Mouse (Mus musculus): Measurements from ENCODE around the gene AC161166.1. TPM values are rescaled to one million over a fixed set of nuclear protein-coding genes. Genes with fewer than 3 reads are reported as not detected.

AC161166.1 gene
- polyA plus RNA-seq, 1 experiment from 2014 or later: 0.32 TPM

- no peak for ATAC-seq (ENCODE audit: insufficient number of reproducible peaks, low FRiP score, low TSS enrichment, low read depth)
- Histone ChIP-seq H3K9me3 (no peaks in the 10 kb centered on the region; the same call in 1 of the 2 replicates), H3K27ac (no peak overlapping the region), H3K27me3 (no peaks in the 10 kb centered on the region), H3K4me3 (no peak overlapping the region), H3K4me2 (no peak overlapping the region), H3K9ac (no peak overlapping the region), H3K4me1 (no peaks in the 10 kb centered on the region), H3K36me3 (no peaks in the 10 kb centered on the region)
- 94% methylated on average over 7 of the region's 7 CpGs for WGBS
Measured at GRCm38 (mm10) chr7:24470356-24470755, 41.9 kb downstream of the AC161166.1 start.

GRCm38 (mm10) chr7:24469126-24469525, 43.1 kb downstream of the AC161166.1 start:
- Histone ChIP-seq H3K36me3 (no peaks in the 10 kb centered on the region), H3K9ac (no peak overlapping the region), H3K4me3 (no peak overlapping the region), H3K9me3 (no peaks in the 10 kb centered on the region; the same call in 1 of the 2 replicates), H3K4me2 (no peak overlapping the region), H3K27ac (no peak overlapping the region), H3K27me3 (no peaks in the 10 kb centered on the region), H3K4me1 (no peaks in the 10 kb centered on the region)
- 88% methylated on average over 3 of the region's 3 CpGs for WGBS
- ATAC-seq (ENCODE audit: insufficient number of reproducible peaks, low FRiP score, low TSS enrichment, low read depth): no peak

- Histone ChIP-seq H3K36me3 (no peaks in the 10 kb centered on the region), H3K4me3 (no peak overlapping the region), H3K4me1 (peaks cover 4% of the 10 kb centered on the region; the same call in 1 of the 2 replicates), H3K27me3 (0 out of 2 replicates have a peak, but pooled peaks cover 4% of the 10 kb centered on the region), H3K9ac (no peak overlapping the region), H3K27ac (no peak overlapping the region), H3K4me2 (no peak overlapping the region), H3K9me3 (no peaks in the 10 kb centered on the region; the same call in 1 of the 2 replicates)
- 80% methylated on average over 5 of the region's 5 CpGs for WGBS
- no peak for ATAC-seq (ENCODE audit: insufficient number of reproducible peaks, low FRiP score, low TSS enrichment, low read depth)
Measured at GRCm38 (mm10) chr7:24467886-24468285, 44.4 kb downstream of the AC161166.1 start.

- H3K9me3 ChIP-seq: no peaks in the 10 kb centered on the region; the same call in 1 of the 2 replicates
- H3K4me3 ChIP-seq: no peak overlapping the region
- no peak overlapping the region for H3K27ac ChIP-seq
- H3K36me3 ChIP-seq: no peaks in the 10 kb centered on the region
- no peak for ATAC-seq (ENCODE audit: insufficient number of reproducible peaks, low FRiP score, low TSS enrichment, low read depth)
- no peak overlapping the region for H3K9ac ChIP-seq
- no peak overlapping the region for H3K4me2 ChIP-seq
- 88% methylated on average over 6 of the region's 6 CpGs for WGBS
- peaks cover 10% of the 10 kb centered on the region for H3K4me1 ChIP-seq
- 0 out of 2 replicates have a peak, but pooled peaks cover 9% of the 10 kb centered on the region for H3K27me3 ChIP-seq
Measured at GRCm38 (mm10) chr7:24466835-24467234, 45.4 kb downstream of the AC161166.1 start.

- H3K9ac ChIP-seq: no peak within 1 kb of the TSS
- H3K4me2 ChIP-seq: peak within 1 kb of the TSS; percentile 41
- WGBS: 4% methylated on average over 26 of the region's 27 CpGs
- H3K36me3 ChIP-seq: no peaks in the 10 kb centered on the region
- H3K27ac ChIP-seq: no peak within 1 kb of the TSS
- 0 out of 2 replicates have a peak, but pooled peaks cover 9% of the 10 kb centered on the region for H3K27me3 ChIP-seq
- H3K4me3 ChIP-seq: peak within 1 kb of the TSS; percentile 31
- no peaks in the 10 kb centered on the region for H3K9me3 ChIP-seq
- ATAC-seq (ENCODE audit: insufficient number of reproducible peaks, low FRiP score, low TSS enrichment, low read depth): peak; percentile 26; the same call in 1 of the 2 replicates
- H3K4me1 ChIP-seq: peaks cover 16% of the 10 kb centered on the region
Measured at GRCm38 (mm10) chr7:24462388-24463319, 49.6 kb downstream of the AC161166.1 start, which contains the start of gene Plaur. Gene Plaur (plus strand): TSS chr7:24462484.

- no peak for ATAC-seq (ENCODE audit: insufficient number of reproducible peaks, low FRiP score, low TSS enrichment, low read depth)
- Histone ChIP-seq H3K4me3 (no peak overlapping the region), H3K4me2 (no peak overlapping the region), H3K36me3 (no peaks in the 10 kb centered on the region), H3K9ac (no peak overlapping the region), H3K27me3 (0 out of 2 replicates have a peak, but pooled peaks cover 9% of the 10 kb centered on the region), H3K4me1 (peaks cover 16% of the 10 kb centered on the region), H3K9me3 (no peaks in the 10 kb centered on the region), H3K27ac (no peak overlapping the region)
- WGBS: 44% methylated on average over 14 of the region's 14 CpGs
Measured at GRCm38 (mm10) chr7:24461376-24462051, 50.7 kb downstream of the AC161166.1 start.

Other genes starting within 250 kb of the AC161166.1 start
- 9.1 and 10.2 TPM in 2 replicates for gene Zfp93, start 242.0 kb downstream of the AC161166.1 start, polyA plus RNA-seq (2015; fragmentation: Nextera tagmentation; extraction: Ambion mirVana)
- gene Zfp61, start 211.2 kb downstream of the AC161166.1 start, polyA plus RNA-seq (2015; fragmentation: Nextera tagmentation; extraction: Ambion mirVana): 39.6 and 49.2 TPM in 2 replicates
- gene Zfp94, start 195.8 kb downstream of the AC161166.1 start, polyA plus RNA-seq (2015; fragmentation: Nextera tagmentation; extraction: Ambion mirVana): 12.2 and 12.8 TPM in 2 replicates
- gene Tescl, start 178.5 kb downstream of the AC161166.1 start, polyA plus RNA-seq (2015; fragmentation: Nextera tagmentation; extraction: Ambion mirVana): not detected in 2 replicates
- gene Lypd5, start 163.3 kb downstream of the AC161166.1 start, polyA plus RNA-seq (2015; fragmentation: Nextera tagmentation; extraction: Ambion mirVana): 55.8 and 59.7 TPM in 2 replicates
- 3.0 and 3.4 TPM in 2 replicates for gene Kcnn4, start 142.2 kb downstream of the AC161166.1 start, polyA plus RNA-seq (2015; fragmentation: Nextera tagmentation; extraction: Ambion mirVana)
- 23.2 and 23.6 TPM in 2 replicates for gene Smg9, start 112.8 kb downstream of the AC161166.1 start, polyA plus RNA-seq (2015; fragmentation: Nextera tagmentation; extraction: Ambion mirVana)
- gene Irgc1, start 60.2 kb downstream of the AC161166.1 start, polyA plus RNA-seq (2015; fragmentation: Nextera tagmentation; extraction: Ambion mirVana): 0.17 TPM in 1 of 2 replicates, not detected in the other
- gene Plaur, start 50.0 kb downstream of the AC161166.1 start, polyA plus RNA-seq (2015; fragmentation: Nextera tagmentation; extraction: Ambion mirVana): 8.1 and 10.1 TPM in 2 replicates
- gene Cadm4, start 30.4 kb downstream of the AC161166.1 start, polyA plus RNA-seq (2015; fragmentation: Nextera tagmentation; extraction: Ambion mirVana): 5.0 and 6.3 TPM in 2 replicates
- 40.8 and 44.3 TPM in 2 replicates for gene Zfp428, start 5.4 kb downstream of the AC161166.1 start, polyA plus RNA-seq (2015; fragmentation: Nextera tagmentation; extraction: Ambion mirVana)
- gene Irgq, start 18.2 kb upstream of the AC161166.1 start, polyA plus RNA-seq (2015; fragmentation: Nextera tagmentation; extraction: Ambion mirVana): 8.2 and 8.3 TPM in 2 replicates
- gene Pinlyp, start 33.7 kb upstream of the AC161166.1 start, polyA plus RNA-seq (2015; fragmentation: Nextera tagmentation; extraction: Ambion mirVana): 5.1 and 7.8 TPM in 2 replicates
- 110 and 125 TPM in 2 replicates for gene Xrcc1, start 33.8 kb upstream of the AC161166.1 start, polyA plus RNA-seq (2015; fragmentation: Nextera tagmentation; extraction: Ambion mirVana)
- 28.0 and 28.7 TPM in 2 replicates for gene Ethe1, start 75.1 kb upstream of the AC161166.1 start, polyA plus RNA-seq (2015; fragmentation: Nextera tagmentation; extraction: Ambion mirVana)
- gene Zfp575, start 75.2 kb upstream of the AC161166.1 start, polyA plus RNA-seq (2015; fragmentation: Nextera tagmentation; extraction: Ambion mirVana): 5.2 and 6.4 TPM in 2 replicates
- gene Phldb3, start 98.3 kb upstream of the AC161166.1 start, polyA plus RNA-seq (2015; fragmentation: Nextera tagmentation; extraction: Ambion mirVana): 1.4 and 1.7 TPM in 2 replicates
- 125 and 128 TPM in 2 replicates for gene Lypd3, start 124.1 kb upstream of the AC161166.1 start, polyA plus RNA-seq (2015; fragmentation: Nextera tagmentation; extraction: Ambion mirVana)
- not detected in 2 replicates for gene Tex101, start 164.2 kb upstream of the AC161166.1 start, polyA plus RNA-seq (2015; fragmentation: Nextera tagmentation; extraction: Ambion mirVana)
- not detected in 2 replicates for gene BC049730, start 196.8 kb upstream of the AC161166.1 start, polyA plus RNA-seq (2015; fragmentation: Nextera tagmentation; extraction: Ambion mirVana)
- gene Gm4763, start 214.5 kb upstream of the AC161166.1 start, polyA plus RNA-seq (2015; fragmentation: Nextera tagmentation; extraction: Ambion mirVana): not detected in 2 replicates
- 0.23 and 0.25 TPM in 2 replicates for gene Cd177, start 247.9 kb upstream of the AC161166.1 start, polyA plus RNA-seq (2015; fragmentation: Nextera tagmentation; extraction: Ambion mirVana)

Data from limb, embryonic 15.5 days (tissue).